Mouse (Mus musculus) naive thymus-derived CD4-positive, alpha-beta T cell, adult 2 months (primary cell): Measurements from ENCODE around the gene Gm13277.
"Not testable (repeated sequence)": the region's sequence is repeated elsewhere in the genome, so short reads cannot be mapped to it uniquely, and the experiment has no call there.

Experiments
- DNase-seq: peaks from one replicate; pipeline ENCODE4 v3.0.0-alpha.2; 2011; ENCODE audit warnings: low read depth

Gene Gm13277

GRCm38 (mm10) chr4:88785409-88785808 lies 3.0 kb upstream of the Gm13277 start, which contains the start of gene Gm13276:
Gene Gm13276, plus strand, starts transcription at chr4:88785709.
- DNase-seq, result not testable (repeated sequence)

- DNase-seq, result not testable (repeated sequence)
These were observed 2.8 kb downstream of the Gm13277 start, which contains the start of gene Gm13278 for GRCm38 (mm10) chr4:88791250-88791649. Gene Gm13278, plus strand, starts transcription at chr4:88791550.

GRCm38 (mm10) chr4:88793936-88794675 lies 5.7 kb downstream of the Gm13277 start, which contains the start of gene Gm13275:
Gene Gm13275, plus strand, starts transcription at chr4:88794487.
- not testable (repeated sequence) for DNase-seq

GRCm38 (mm10) chr4:88797097-88797496 lies 8.7 kb downstream of the Gm13277 start, which contains the start of gene Gm13279:
Gene Gm13279, plus strand, starts transcription at chr4:88797397.
- DNase-seq, result not testable (repeated sequence)

- DNase-seq, result not testable (repeated sequence)
These were observed 10.9 kb downstream of the Gm13277 start, which contains the start of gene Gm13285 for GRCm38 (mm10) chr4:88799365-88799764. Gene Gm13285, plus strand, starts transcription at chr4:88799665.

- DNase-seq, result not testable (repeated sequence)
These were observed 14.5 kb downstream of the Gm13277 start, which contains the start of gene Gm13287 for GRCm38 (mm10) chr4:88802954-88803353. Gene Gm13287, plus strand, starts transcription at chr4:88803254.

- not testable (repeated sequence) for DNase-seq
These were observed 16.8 kb downstream of the Gm13277 start, which contains the start of gene Gm13288 for GRCm38 (mm10) chr4:88805231-88805630. Gene Gm13288, plus strand, starts transcription at chr4:88805531.

GRCm38 (mm10) chr4:88805761-88806160 lies 17.3 kb downstream of the Gm13277 start:
- not testable (repeated sequence) for DNase-seq

GRCm38 (mm10) chr4:88815928-88816327 lies 27.5 kb downstream of the Gm13277 start, which contains the start of gene Ifna7:
Gene Ifna7, plus strand, starts transcription at chr4:88816228.
- DNase-seq, result no peak

GRCm38 (mm10) chr4:88819659-88820058 lies 31.2 kb downstream of the Gm13277 start, which contains the start of gene Ifna11:
Gene Ifna11, plus strand, starts transcription at chr4:88819959.
- no peak for DNase-seq

GRCm38 (mm10) chr4:88822995-88823394 lies 34.6 kb downstream of the Gm13277 start:
- DNase-seq, result peak; percentile 58

- DNase-seq, result not testable (repeated sequence)
These were observed 38.7 kb downstream of the Gm13277 start, which contains the start of gene Ifna6 for GRCm38 (mm10) chr4:88827116-88827515. Gene Ifna6, plus strand, starts transcription at chr4:88827416.

GRCm38 (mm10) chr4:88830523-88830922 lies 42.1 kb downstream of the Gm13277 start:
- DNase-seq, result peak; percentile 63

GRCm38 (mm10) chr4:88835225-88835624 lies 46.8 kb downstream of the Gm13277 start, which contains the start of gene Ifna5:
Gene Ifna5, plus strand, starts transcription at chr4:88835525.
- not testable (repeated sequence) for DNase-seq
